Mouse (Mus musculus) erythroblast, embryonic 14.5 days (primary cell): ENCODE measurements around the gene Cog4.

Experiments used
- GATA1 ChIP-seq: IDR thresholded peaks from 2 replicates; pipeline ENCODE4 v1.6.1; 2012; ENCODE audit warnings: low read length, inconsistent platforms, mixed read lengths
- TAL1 ChIP-seq: IDR thresholded peaks from 3 replicates; pipeline ENCODE4 v1.6.1; 2012; ENCODE audit warnings: low read length, inconsistent platforms, mixed read lengths

- no peak for TF ChIP-seq GATA1
- no peak for TF ChIP-seq TAL1
Observed at GRCm38 (mm10) chr8:110846405-110847170, at the start of gene Cog4, which contains the start of gene Sf3b3.
